Mouse (Mus musculus) megakaryocyte, embryonic 14.5 days (primary cell): Measurements from ENCODE around the gene Ror1.

ENCODE experiments used
- FLI1 ChIP-seq: IDR thresholded peaks from 2 replicates; pipeline ENCODE4 v1.6.1; 2012; ENCODE audit warnings: low read length, inconsistent platforms, mixed read lengths
- GATA1 ChIP-seq: IDR thresholded peaks from 3 replicates; pipeline ENCODE4 v1.6.1; 2012; ENCODE audit warnings: mixed read lengths, low read length, inconsistent platforms, borderline replicate concordance

GRCm38 (mm10) chr4:100129201-100129600, 33.6 kb downstream of the Ror1 start:
- TF ChIP-seq FLI1 (no peak), GATA1 (no peak)
